Mouse (Mus musculus) gastrocnemius, adult 8-10 months (tissue): ENCODE results near the gene Cd3eap. TPM values are rescaled to one million over a fixed set of nuclear protein-coding genes. Genes with fewer than 3 reads are reported as not detected.

Experiments
- DNase-seq, 2 experiments: peaks; one replicate each; pipeline ENCODE4 v3.0.0; 2022; ENCODE audit warnings: low spot score in 2 of 2
- total RNA-seq, 4 experiments: library from RNA; stranded (reverse); gene quantifications; 2 replicates each; pipeline ENCODE4 v1.2.4; 2022

Cd3eap gene
- 10 to 100 TPM in 3 of 4 experiments, 1 to 10 TPM in 1; 8.9 to 13.9 (median 11.2) TPM for total RNA-seq

DNA sequence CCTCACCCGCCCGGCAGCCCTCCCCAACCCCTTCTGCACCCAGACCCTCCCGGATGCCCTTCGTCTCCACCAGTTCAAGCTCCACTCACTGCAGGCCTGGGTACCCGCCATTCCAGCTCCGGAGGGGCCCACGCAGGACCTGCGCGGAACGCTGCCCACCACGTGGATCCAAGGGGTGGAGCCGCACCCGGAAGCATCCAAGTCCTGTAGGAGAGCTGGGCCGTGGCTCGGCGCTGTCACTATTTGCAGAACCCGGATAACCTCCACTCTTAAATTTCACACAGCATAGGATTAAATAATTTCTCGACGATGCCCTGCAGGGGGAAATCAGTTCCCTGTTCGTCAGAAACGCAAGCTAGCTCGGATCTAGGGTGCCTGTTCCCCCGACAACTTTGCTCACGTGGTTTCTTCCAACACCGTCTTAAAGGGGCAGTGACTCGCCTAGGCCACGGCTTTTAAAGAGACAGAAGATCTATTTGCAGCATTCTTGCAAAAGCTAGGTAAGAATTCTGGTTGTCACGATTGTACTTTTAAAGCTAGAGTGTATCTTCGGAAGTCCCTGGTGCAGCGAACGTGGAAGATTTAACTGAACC is at the start of gene Cd3eap, which contains the start of gene Ppp1r13l:
Gene Cd3eap, minus strand, starts transcription at position 185 of the 593 bp plus-strand sequence.
Gene Ppp1r13l, plus strand, starts transcription at position 451 of the 593 bp plus-strand sequence.
- peak; percentile 81 to 83 for DNase-seq

DNA sequence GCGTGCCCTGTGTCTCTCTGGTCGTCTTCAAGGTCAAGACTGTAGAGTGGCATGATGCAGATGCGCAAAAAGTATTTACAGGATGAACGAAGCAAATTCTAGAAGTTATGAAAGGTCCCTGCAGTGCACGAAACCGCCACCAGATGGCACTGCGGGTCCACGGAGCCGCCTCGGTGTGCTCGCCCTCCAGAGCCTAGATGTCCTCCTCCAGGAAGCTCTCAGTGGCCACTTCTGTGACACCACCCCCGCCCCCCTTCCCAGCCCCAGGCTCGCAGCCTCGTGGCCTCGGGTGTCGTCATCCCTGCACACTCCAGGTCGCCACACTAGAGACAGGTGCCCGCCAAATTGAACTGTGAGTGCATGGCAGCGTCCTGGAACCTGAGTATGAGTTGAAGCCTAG is 46.1 kb upstream of the Cd3eap start:
- peak; percentile 76 to 78 for DNase-seq

DNA sequence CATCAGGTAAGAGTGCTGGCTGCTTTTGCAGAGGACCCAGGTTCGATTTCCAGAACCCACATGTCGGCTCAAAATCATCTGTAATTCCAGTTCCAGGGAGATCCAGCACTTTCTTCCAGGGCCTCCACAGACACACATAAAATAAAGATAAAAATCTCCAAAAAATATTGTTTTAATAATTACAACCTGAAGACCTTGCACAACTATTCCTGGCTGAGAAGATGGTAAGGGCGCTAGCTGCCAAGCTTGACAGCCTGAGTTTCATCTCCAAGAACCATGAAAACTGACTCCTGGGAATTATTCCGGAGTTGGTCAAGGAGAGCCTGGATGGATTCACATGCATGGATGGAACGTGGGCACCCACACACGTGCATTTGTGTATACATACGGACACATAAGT is 45.2 kb upstream of the Cd3eap start, which contains the start of gene Ckm:
Gene Ckm, plus strand, starts transcription at position 301 of the 400 bp plus-strand sequence.
- DNase-seq, result no peak

DNA sequence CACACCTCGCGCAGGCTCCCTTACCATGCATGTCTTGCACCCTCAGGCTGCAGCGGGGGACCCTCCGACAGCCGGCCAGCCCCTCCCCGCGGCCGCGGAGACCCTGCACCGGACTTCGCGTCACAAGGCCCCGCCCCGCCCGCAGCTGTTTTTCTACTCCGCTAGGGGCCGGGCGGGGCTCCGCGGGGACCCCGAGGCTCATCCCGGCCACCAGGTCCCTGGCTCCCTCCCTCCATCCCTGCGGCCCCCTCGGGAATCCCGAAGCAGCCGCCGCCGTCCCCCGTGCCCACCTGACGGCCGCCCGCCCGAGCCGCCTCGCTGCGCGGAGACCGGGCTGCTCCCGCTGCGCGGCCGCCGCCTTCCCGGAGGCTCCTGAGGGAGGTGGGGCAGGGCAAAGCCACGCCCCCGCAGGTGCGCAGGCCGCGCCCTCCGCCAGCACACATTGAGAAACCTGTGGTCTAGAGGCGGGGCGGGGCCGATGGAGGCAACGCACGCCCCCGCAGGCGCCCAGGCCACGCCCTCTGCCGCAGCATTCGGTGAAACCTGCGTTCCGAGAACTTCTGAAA is 44.5 kb upstream of the Cd3eap start, which contains the start of gene Klc3:
Gene Klc3, minus strand, starts transcription at position 374 of the 566 bp plus-strand sequence.
- peak in 1 of 2 experiments; percentile 50 for DNase-seq

DNA sequence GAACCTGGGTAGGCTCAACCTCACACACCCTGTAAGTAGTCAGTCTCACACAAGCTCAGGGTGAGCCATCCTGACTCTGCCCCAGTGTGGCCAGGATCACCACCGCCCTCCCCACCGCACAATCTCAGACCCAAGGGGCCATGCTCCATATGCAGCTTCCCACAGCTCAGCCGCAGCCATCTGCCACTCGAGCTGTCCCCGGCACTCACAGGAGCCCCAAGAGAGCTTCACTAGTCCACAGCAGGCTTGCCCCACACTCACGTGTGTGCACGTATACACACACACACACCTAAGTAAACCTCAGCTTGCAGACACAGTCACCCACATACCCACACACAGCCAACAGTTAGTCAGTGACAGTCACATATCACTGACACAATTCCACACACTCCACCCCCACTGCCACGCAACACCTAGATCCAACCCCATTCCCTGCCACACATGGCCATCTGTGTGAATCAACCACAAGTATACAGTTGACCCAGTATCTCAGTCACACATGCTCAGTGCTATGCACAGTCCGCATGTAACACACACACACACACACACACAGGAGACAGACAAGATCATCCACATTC is 43.3 kb upstream of the Cd3eap start:
- no peak for DNase-seq

DNA sequence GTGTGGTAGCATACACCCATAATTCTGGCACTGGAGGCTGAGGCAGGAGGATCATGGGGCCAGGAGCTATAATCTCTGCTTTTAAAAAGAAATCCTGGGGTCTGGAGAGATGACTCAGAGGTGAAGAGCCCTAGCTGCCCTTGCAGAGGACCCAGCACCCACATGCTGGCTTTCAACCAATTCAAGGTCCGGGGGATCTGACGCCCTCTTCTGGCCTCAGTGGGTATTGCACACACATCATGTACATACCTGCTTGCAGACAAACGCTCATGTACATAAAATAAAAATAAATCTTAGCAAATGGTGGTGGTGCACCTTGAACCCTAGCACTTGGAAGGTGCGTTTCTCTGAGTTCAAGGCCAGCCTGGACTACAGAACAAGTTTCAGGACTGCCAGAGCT is 41.7 kb upstream of the Cd3eap start:
- no peak for DNase-seq

DNA sequence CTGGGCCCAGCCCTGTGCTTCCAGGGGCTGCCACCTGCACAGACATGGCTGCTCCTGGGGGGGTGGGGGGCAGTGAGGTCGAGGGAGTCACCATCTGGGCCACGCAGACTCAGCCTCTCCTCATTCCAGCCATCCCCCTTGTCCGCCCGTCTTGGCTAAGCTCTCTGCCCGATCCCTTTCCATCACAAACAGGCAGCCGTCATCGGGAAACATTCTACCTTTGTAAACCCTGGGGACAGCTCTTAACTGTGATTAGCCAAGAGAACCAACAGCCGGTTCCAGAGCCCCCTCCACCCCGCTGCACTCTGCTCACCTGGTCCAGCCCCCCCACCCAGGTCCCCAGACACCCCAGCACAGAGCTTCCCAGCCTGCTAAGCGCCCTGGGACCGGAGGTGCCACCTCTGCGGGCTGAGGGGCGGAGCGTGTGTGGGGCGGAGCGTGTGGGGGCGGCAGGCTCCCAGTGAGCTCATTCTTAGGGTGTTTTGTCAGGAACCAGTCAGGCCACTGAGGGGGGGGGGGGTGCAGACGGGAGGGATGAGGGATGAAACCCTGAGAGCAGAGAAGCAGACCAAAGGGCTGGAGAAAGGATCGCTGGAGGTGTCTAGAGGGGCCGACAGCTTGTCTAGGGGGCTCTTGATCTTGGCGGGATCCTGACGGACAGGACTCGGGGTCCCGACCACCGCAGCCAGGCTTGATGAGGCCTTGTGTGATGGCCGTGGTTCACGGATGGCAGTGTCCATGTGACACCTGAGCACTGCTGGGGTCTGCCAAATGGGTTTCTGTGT is 40.4 kb upstream of the Cd3eap start:
- no peak for DNase-seq

DNA sequence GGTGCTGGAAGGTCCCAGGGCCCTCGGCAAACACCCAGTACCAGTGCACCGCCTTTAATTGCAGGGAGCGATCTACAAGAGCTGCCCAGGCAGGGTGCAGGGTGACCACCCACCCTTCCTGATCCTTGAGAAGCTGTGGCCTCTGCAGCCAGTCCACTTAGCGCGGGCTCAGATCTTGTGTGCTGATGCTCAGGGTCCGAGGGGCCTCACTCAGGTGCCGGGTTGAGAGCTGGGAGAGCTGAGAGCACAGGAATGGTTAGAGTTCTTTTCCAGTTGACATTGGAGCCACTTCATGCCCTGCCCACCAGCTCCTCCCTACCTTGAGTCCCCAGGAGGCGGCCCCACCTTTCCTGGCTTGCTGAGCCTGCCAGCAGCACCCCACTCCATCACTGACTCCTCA is 35.2 kb upstream of the Cd3eap start:
- DNase-seq, result no peak

DNA sequence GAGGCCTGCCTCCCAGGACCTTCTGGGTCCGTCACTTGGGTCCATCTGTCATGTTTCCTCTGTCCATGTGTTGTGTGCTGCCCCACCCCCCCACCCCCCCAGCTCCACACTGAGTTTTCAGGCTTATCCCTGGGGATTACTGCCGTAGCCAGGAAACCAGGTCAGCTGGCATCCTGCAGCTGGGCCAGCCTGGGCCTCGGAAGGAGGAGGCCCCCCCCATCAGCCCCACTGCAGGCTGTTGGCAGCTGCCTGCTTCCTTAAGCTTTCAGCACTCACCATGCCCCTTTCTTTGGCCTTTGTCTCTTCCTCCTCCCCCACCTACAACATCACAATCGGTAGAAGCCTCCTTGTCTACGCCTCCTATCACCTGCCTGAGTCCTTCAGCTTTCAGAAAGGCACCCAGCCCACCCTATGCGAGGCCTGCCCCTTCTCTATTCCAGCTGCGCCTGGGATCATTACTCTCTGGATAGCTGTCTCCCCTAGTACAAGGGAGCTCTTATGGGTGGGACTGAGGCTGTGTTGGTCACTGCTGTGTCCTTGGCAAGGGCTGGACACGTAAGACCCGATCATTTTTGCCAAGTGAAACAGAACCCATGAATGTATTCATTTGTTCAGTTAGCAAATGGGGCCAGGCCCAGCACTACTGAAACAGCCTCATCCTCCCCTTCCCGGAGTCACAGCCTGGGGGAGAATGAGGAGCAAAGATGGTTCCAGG is 29.6 kb upstream of the Cd3eap start:
- no peak for DNase-seq

DNA sequence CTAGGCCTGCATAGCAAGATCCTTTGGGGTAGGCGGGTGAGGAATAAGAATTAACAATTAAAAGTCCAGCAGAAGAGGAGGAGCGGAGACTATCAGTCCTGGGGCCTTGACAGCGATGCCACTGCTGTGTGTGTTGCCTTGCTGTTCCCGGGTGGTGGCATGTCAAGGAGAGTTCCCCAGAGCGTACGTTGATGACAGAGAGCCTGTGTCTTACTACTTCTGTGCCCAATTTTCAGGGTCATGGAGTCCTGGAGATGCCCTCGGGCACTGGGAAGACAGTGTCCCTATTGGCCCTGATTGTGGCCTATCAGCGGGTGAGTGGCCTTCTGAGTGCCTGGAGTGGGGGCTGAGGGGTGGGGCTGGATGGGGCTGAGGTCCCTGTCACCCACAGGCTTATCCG is 24.4 kb upstream of the Cd3eap start:
- DNase-seq, result no peak

DNA sequence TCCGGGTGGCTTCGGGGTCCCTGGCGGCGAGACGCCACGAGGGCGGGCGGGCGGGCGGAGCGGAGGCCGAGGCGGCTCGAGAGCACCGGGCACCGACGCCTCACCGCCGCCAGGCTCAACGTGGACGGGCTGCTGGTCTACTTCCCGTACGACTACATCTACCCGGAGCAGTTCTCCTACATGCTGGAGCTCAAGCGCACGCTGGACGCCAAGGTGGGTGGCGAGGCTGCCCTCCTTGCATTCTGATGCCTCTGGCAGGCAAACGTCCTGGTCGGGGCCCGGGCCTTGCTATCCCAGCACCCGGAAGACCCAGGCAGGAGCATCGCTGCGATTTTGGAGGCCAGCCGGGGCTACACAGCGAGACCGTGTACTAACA is 22.9 kb upstream of the Cd3eap start:
- no peak for DNase-seq

DNA sequence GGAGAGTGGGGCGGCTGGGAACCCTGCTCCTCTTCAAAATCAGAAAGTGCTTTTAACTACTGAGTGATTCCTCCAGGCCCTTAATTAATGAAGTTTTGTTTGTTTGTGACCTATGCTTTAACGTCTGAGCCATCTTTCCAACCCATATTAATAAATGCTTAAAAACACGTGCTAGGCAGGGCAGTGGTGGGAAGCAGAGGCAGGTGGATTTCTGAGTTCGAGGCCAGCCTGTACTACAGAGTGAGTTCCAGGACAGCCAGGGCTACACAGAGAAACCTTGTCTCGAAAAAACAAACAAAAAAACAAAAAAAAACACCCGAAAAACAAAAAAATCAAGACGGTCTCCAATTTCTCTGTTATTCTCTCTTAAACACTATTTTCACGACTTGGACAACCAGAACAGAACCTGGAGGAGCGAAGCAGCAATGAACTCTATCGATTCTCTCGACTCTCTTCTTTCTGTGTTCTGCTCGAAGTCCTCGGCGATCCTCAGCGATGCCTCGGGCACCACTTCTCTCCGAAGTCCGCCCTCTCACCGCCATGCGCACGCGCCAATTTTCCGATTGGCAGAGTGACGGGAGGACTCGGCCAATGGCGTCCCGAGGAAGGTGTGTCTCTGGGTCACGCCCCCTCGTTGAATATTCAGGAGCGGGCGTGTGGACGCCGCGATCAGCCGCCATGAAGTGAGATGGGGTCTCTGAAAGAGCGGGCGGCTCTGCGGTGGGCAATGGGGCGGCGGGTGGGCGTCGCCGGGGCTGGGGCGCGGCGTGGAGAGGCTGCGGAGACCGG is 22.3 kb upstream of the Cd3eap start, which contains the start of gene Ercc2:
Gene Ercc2, plus strand, starts transcription at position 634 of the 789 bp plus-strand sequence.
- DNase-seq, result peak; percentile 97

DNA sequence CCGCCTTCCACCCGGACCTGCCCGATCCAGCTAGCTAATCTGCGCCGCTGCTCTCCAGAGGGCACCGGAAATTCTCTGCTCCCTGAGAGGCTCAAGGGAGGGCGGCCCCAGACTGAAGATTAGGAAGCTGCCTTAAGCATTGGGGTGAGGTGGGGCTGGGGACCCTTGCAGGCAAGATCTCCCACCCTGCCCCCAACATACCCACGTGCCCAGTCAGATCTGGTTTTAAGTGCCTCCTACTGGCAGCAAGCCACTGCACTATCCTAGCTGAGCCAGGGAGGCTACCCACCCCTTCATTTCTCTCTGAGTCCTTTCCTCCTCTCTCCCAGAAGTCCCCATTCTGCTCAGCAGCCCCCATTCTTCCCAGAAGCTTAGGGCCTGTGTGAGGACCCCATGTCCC is 18.8 kb upstream of the Cd3eap start:
- DNase-seq, result no peak

DNA sequence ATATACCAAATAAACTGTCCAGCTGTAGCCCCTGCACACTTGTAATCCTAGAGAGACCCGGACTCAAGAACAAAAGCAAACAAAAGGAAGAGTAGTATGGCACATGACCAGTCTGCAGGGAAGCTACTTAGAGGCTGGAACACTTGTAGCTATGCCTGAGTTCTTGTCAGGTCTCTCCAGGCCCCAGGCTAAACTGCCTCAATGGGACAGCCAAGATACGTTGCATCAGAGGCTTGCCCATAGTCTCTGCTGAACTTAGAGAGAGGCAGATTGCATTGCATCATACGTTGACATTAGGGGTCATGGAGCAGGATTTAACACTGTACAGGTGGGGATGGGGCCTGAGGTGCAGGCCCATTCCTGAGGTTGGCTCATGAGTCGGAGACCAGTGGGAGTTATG is 16.7 kb upstream of the Cd3eap start:
- DNase-seq, result no peak

DNA sequence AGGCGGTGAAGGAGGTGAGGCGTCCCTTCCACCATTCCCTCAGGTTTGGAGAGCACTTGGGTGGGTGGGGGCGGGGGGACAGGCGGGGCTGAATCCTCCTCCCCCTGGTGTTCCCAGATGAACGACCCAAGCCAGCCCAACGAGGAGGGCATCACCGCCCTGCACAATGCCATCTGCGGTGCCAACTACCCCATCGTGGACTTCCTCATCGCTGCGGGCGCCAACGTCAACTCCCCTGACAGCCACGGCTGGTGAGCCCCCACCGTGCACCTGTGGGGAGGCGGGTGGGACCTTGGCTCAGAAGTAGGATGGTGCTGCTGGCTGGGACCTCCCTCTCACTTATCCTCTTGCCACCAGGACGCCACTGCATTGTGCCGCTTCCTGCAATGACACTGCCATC is 16.1 kb upstream of the Cd3eap start:
- DNase-seq, result no peak

DNA sequence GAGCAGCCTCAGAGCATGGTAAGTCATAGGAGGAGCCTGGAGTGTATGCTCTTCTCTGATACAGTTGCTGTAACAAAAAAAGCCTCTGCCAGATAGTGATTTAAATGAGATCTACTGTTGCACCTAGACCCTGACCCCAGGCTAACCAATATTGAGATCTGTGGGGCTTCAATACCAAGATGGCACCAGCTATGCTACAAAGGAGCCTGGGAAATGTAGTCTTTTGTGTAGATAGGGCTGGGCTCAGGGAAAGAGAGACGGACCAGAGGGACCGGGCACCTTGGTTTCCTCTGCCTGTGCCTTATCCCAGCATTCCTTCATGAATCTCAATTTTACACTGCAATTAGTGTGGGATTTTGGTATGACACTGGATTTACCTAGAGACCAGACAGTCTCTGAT is 14.1 kb upstream of the Cd3eap start:
- DNase-seq, result no peak

DNA sequence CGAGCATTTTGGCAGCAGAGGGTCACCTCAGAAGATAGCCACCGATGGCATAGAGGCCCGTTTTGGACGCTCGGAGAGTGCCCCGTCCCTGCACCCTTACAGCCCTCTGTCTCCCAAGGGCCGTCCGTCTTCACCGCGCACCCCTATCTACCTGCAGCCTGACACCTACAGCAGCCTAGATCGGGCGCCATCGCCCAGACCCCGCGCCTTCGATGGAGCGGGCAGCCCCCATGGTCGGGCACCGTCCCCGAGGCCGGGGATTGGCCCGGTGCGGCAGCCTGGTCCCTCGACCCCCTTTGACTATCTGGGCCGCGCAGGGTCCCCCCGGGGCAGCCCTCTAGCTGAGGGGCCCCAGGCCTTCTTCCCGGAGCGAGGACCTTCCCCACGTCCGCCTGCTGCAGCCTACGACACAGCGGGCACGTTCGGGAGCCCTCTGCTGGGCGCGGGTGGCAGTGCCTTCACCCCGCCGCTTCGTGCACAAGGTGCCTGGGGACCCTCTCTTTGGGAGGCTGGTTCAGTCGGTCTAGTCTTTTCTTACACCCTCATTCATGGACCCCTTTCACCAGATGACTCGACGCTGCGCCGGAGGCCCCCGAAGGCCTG is 10.6 kb upstream of the Cd3eap start:
- DNase-seq, result no peak

DNA sequence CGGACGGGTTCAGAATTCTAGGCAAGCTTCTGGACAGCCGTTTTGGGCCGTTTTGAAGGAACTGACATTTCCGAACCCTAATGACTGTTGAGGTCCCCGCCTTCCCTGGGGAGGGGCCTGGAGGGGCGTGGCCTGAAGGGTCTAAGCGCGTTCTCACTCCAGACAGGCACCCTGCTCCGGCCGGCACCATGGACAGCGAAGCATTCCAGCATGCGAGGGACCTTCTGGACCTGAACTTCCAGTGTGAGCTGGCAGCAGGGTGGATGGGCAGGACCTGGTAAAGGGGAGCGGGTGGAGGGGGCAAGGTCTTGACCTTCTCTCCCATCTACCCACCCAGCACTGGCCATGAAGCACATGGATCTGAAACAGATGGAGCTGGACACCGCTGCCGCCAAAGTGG is 9.1 kb upstream of the Cd3eap start:
- DNase-seq, result no peak

DNA sequence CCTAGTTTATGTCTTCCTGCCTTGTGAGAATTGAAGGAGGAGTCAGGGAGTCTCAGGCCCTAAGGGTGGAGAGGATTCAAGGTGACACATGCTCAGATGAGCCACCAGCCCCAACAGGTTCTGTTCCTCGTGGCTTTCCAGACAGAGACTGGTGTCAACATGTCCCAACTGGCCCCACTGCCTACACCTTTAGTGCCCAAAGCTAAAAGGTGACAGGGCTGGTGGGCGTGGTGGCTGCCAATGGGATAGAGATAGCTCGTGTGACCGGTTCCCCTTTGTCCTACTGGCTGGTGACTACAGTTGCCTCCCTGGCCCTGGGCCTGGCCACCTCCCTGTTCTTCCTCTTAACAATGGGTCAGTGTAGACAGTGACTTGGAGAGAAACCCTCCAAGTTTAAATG is 6.1 kb upstream of the Cd3eap start:
- no peak for DNase-seq

DNA sequence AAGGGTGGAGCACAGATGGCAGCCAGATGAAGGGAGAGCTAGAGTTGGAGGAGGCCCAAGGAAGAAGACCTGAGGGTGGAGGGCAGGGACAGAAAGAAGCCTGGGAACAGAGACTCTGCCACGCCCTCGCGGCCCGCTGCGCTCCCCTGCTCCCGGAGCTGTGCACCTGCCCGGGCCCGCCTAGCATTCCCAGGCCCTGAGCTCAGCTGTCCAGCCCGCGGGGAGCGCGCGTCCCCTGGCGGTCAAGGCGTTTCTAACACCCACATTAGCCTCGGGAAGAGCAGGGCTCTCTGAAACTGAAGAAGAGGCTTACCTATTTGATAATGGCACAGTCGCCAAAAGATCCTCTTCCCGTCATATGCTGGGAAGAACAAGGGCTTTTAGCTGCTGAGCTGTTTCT is 4.6 kb upstream of the Cd3eap start:
- DNase-seq, result peak; percentile 61 to 77
